Comparison of ENCODE assay signal across 19 mouse cellular contexts in genomic region chr4:95860601-95861000, GRCm38 (mm10).
"Had no signal": no experiment of that assay in that cellular context is flagged by ENCODE, and none has a peak within 500 bp of the region (broad histone marks: within the 10 kb centered on the region; RNA-seq: fewer than 3 reads in every experiment).

No protein-coding gene starts in this region.

- H3K4me3 ChIP-seq: layer of hippocampus, adult 2 months; midbrain, embryonic 13.5 days; myocyte; neural tube, embryonic 13.5 days had no signal

- H3K36me3 ChIP-seq: midbrain, embryonic 13.5 days; neural tube, embryonic 13.5 days had no signal

- H3K4me2 ChIP-seq: liver, embryonic 11.5 days; lung, embryonic 14.5 days; midbrain, embryonic 13.5 days; neural tube, embryonic 13.5 days had no signal

- H3K9ac ChIP-seq: liver, embryonic 14.5 days; liver, postnatal 0 days; lung, embryonic 14.5 days; midbrain, embryonic 13.5 days; neural tube, embryonic 13.5 days had no signal

- DNase-seq: kidney, postnatal 25 days; layer of hippocampus, adult 9-11 months; liver, postnatal 0 days; right cerebral cortex, adult 18-20 months; right cerebral cortex, postnatal 14 days; right cerebral cortex, postnatal 4 days; spleen, adult 18-20 months; thymus, adult 18-20 months; thymus, postnatal 36 days had no signal

- H3K9me3 ChIP-seq: midbrain, embryonic 13.5 days; neural tube, embryonic 13.5 days had no signal

- H3K4me1 ChIP-seq: midbrain, embryonic 13.5 days had no signal

- H3K27me3 ChIP-seq: midbrain, embryonic 13.5 days; neural tube, embryonic 13.5 days had no signal

- H3K27ac ChIP-seq: kidney, postnatal 0 days; liver, embryonic 14.5 days; macrophage; midbrain, embryonic 13.5 days; neural tube, embryonic 13.5 days had no signal

- ATAC-seq: liver, postnatal 0 days; midbrain, embryonic 13.5 days; midbrain, embryonic 16.5 days had no signal
